Mouse (Mus musculus): ENCODE data around the gene Shisal1.

DNA sequence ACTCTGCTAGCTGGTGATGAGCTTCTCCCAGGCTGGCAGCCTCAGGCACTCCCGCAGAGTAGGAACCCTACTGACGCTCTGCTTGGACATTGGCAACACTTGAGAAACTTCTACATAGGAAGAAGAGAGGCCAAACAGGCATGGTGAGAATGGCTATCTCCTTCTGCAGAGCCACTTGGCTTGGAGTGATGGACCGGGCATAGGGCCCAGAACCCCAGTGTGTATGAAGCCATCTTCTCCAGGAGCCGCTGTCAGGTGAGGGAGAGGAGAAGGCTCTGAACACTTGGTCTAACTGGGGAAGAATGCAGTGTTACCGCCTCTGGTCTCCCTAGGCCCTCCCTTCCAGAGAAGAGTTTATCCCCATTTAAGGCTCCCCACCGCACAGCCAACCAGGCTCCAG is 19.3 kb downstream of the Shisal1 start:
- no peak for TF ChIP-seq GATA2 (IDR thresholded peaks at IDR 0.05; ENCODE audit: borderline replicate concordance, low read depth, low read length)
- TF ChIP-seq CTCF (IDR thresholded peaks at IDR 0.05; ENCODE audit: low read depth, low read length) = no peak
- TF ChIP-seq GATA1 (IDR thresholded peaks at IDR 0.05; ENCODE audit: borderline replicate concordance, low read length) = no peak
- TF ChIP-seq TAL1 (conservative IDR thresholded peaks at IDR 0.05; ENCODE audit: low read depth, low read length) = no peak
- TF ChIP-seq POLR2AphosphoS5 (IDR thresholded peaks at IDR 0.05; ENCODE audit: insufficient replicate concordance, low read depth, low read length) = no peak
